Mouse (Mus musculus): ENCODE results near the gene Thy1.

The Thy1 gene

DNA sequence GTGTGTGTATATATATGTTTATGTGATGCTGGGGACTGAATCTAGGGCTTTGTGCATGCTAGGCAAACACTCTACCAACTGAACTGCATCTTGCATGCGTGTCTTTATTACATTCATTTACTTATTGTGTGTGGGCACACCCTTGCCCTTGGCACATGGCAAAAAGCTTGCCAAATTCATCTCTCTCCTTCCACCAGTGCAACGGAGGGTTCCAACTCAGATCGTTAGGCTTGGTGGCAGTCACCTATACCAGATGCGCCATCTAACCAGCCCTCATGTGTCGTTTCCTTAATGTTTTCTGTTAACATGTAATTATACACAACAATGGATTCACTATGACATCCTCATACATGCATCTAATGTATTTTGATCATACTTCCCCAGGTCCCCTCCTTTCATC is 39.1 kb downstream of the Thy1 start:
- DNase-seq (ENCODE audit: low spot score in 2 of 2): no peak

DNA sequence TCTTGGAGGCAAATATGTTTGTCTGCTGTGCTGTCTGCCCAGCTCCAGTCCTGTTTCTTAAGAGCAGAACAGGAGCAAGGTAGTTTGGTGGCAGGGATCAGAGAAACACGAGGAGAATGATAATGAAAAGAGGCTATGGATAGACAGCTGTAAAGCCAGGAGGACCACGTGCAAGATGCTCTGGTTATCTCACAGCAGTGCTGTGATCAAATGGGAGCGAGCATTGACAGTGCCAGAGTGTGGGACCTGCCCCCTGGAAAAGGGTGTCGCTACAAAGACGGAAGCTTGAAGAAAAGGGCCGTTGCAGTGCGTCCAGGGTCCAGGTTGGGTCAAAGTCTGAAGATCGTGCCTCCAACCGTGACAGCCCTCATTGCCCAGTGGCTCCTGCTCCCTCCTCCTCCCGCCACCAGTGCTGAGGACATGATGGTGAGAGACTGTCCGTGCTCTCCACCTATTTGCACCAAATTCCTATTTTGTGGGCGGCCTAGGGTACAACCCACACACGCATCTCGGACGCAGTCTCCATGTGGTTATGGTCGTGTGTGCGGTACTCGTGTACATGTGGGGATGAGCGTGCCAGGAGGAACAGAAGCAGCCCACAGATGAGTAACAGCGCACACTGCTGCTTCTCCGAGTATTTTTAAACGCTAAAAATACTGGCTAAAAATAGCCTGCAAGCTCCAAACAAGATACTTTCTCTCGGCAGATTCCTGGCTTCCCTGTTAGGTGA is 40.4 kb downstream of the Thy1 start:
- DNase-seq (ENCODE audit: low spot score in 2 of 2): peak; percentile 83 to 86

DNA sequence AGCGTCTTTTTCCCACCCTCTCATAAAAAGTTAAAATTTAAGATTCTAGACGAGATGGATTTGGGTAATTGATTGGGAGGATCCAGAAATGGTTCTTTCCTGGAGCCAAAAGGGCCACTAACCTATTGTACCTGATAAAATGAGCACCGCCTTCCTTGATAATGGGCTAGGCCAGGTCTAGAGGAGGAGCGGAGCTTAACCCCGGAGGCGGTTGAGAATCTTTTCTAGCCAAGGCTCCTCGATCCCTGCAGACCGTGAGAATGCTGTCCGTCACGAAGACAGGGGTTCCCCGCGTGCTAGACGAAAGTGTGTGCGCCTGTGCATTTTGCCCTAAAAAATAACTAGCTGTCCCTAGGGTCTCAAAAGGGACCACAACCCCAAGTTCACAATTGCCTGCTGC is 41.1 kb downstream of the Thy1 start:
- DNase-seq (ENCODE audit: low spot score in 2 of 2): no peak

DNA sequence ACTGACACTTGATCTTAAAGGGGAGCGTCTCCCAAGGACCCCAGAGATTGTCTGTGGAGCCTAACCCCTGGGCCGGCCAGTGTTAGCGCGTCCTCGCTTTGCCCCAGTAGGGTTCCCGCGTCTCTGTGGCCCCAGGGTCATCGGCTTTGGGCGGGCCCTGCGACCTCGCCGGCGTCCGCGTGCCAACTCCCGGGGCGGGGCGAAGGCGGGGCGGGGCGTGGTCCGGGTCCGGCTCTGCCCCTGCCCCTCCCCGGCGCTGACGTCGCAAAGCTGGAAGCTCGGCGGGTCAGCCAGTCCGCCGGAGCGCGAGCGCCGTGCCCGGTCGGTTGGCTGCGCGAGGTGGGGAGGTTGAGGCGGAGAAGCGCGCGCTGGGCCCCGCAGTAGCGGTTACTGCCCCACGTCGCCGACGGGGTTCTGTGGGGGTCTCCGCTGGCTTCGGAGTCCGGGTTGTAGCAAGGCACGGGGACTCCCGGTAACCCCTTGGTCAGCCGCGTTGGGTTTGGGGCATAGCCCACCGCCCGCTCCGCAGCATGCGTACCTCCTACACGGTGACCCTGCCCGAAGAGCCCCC is 41.6 kb downstream of the Thy1 start:
- DNase-seq (ENCODE audit: low spot score in 2 of 2): peak; percentile 86 to 90

DNA sequence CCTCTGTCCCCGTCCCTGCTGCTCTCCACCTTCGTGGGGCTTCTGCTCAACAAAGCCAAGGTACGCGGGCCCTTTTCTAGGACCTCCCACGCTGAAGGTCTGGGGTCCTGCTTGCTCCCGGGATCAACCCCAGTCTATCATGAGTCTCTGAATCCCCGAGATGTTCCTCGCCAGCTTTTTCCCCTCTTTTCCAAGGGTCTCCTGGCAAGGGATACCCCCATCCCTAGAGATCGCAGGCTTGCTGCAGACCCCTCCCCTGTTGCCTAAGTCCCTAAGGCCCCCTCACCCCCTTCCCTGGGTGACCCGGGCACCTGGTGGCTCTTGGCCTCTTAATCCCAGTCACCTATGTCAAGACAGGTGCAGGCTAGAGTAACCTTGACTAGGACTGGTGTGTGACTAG is 42.1 kb downstream of the Thy1 start:
- DNase-seq (ENCODE audit: low spot score in 2 of 2): no peak

DNA sequence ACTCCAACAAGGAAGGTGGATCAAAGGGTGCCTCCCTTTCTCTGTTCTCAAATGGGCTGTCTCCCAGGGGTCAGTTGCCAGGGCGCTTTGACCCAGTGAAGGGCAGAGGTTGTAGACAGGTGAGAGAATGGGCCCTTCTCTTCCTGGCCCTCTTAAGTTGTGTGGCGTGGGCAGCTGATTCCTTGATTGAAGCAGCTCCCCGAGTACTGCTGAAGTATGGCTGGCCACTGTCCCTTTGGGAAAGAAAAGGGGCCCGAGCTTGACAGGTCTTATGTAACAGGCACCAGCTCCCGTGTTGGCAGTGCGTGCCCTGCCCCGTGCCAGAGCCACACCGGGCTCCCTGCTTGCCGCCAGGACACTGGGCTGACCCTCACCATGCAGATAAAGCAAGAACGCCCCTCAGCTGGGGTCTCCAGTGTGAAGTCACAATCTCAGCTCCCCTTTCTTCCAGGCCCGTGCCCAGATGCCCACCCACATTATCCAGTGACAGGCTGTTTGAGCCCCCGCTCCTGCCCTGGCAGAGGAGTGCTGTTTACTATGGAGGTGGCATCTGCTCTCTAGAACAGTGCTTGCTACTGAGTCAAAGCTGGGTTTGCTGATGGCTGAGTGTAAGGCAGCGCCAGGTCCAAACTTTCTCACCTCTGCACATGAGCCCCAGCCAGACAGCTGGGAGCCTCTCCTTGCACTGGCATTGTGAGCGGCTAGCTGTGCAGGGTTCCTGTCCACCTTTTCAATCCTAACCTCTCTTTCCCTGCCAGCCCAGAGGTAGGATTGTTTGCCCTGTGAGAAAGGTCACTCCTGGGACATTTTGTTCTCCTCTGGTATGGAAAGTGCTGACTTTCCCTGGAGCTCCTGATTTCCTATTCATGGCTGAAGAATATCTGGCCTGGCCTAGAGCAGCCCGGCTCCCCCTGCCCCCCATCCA is 42.8 kb downstream of the Thy1 start:
- DNase-seq (ENCODE audit: low spot score in 2 of 2): peak; percentile 70 to 78

DNA sequence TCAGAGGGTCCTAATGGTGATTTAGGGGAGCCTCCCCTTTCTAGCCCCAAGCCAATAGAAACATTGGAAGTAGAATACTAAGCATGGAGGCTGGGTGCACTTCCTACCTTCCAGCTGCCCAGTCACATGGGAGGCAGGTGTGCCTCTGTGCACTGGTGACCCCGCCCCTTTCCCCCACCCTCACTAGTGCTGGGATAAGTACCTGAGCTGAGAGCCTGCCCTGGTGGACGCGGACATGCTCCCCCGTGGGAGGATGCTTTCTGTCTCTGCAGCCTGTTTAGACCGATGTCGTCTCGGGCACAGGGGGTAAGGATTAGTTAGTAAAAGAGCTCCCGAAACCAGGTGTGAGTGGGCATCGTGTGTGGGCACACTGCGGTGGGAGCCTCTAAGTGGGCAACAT is 43.8 kb downstream of the Thy1 start:
- DNase-seq (ENCODE audit: low spot score in 2 of 2): no peak

DNA sequence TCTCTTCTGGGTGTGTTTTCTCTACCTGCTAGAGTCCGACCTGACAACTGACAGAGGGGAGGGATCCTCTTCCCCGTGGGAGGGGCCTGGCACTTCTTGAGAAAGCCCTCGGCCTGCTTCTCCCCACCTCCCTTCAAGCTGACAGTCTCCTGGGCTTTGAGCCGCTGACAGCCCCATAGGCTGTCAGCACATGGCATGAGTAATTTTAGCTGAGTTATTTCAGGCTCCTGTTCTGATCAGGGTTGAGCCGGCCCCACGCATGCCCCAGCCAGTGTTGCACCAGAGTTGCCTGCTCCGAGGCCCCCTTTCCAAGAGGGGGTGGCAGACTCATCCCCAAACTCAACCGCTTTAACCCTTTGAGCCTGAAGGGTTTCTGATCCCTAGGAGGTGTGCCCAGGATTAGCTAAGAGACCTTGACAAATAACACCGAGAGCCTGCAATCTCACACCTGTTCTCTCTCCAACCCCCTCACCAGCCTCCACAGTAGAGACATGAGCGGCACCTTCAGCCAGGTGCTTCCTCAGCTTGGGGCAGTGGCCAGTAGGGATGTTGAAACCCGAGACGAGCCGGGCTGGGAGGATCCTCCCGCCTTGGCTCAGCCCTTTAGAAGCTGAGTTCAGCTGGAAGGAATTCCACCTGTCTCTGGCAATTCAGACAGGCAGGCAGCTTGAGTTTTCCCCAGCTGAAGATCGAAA is 44.7 kb downstream of the Thy1 start:
- DNase-seq (ENCODE audit: low spot score in 2 of 2): peak; percentile 68 to 73

DNA sequence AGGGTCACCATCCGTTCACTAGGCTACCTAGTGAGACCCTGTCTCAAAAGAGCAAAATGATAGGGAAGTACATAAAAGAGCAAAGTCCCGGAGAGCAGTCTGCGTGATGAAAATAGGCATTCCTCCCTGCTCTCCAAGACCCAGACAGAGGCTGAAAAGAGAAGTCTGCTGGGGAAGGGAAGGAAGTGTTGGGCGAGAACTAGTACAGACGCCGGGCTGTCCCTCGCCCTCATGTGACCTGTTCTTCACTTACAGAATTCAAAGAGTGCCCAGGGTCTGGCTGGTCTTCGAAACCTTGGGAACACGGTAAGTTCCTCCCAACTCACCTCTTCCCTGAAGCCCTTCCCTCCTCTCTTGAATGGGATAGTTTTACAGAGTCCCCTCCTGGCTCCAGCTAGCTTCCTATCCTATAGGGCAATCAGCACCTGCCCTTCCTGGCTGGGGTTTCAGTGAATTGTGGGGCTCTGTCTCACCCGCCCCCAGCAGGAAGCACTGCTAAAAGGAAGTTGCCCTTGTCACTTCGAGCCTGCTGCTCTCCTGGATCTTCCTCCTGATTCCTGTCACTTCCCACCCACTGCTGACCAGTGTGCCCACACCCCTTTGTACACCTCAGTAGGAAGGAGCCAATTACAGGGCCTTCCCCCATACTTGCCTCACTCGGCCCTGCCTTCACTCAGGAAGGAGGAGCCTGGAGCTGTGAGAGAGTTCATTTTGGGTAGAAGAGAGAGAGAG is 45.9 kb downstream of the Thy1 start:
- no peak for DNase-seq (ENCODE audit: low spot score in 2 of 2)

DNA sequence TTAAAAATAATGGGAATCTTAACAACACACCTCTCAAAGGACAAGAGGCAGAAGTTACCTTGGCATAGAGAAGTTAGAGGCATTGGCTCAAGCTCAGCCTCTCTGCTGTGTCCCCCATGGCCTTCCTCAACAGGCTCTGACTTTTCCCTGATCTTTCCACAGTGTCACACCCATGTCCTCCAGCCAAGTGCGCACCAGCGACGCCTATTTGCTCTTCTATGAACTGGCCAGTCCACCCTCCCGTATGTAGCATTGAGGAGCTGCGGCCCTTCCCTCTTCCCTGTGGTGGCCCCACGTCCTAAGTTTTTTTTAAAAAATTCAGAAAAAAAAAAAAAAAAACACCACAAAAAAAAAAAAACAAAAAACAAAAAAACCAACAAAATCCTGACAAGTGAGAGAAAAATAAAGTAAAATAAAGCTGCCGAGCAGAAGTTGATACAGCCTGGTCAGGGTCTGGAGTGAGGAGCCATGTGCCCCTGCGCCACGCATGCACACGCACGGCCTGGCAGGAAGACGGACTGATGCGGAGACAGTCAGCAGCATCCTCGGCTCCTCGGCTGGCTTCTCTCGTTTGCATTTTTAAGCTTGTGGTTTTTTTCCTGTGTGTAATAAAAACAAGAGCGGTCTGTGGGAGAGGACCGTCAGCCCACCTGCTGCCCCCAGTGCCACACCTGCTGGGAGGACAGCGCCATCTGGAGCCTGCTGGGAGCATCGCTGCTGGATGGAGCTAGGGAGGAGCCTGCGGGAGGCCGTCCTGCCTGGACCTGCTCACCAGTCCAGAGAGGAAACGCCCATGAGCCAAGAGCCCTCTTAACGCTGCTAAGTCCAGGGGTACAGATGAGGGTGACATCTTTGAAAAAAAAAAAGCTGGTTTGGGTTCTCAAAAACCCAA is 50.7 kb downstream of the Thy1 start:
- DNase-seq (ENCODE audit: low spot score in 2 of 2): peak; percentile 86 to 90

DNA sequence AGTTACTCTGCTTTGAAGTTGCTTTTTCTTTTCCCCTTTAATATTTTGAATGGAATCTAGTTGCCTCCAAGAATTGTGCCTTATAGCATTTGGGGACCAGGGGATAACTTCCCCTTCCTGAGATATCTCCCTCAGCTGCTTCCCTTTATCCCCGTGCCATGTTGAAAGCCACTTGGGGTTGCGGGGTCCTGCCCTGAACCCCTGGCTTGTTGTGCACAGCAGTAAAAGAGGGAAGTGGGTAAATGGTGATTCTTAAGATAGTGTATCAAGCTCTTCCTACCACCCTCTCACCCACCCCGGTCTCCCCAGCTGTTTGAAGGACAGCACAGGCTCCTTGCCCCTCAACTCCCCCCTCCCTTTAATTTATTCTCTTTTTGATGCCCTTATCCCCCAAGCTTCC is 51.6 kb downstream of the Thy1 start:
- DNase-seq (ENCODE audit: low spot score in 2 of 2): no peak

DNA sequence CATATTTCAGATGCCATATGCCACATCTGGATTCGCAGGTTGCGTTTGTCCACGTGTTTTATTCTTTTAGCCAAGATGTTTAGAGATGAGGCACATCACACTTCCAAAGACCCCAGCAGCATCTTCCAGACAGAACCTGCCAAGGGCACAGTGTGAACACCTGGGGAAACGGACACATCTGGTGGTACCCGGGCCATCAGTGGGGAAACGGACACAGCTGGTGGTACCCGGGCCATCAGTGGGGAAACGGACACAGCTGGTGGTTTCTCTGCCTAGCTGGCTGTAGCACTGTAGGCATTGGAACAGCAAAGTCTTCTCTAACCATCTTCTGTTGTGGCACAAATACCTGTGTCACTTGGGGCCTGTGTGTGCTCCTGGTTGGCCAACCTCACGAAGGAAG is 52.6 kb downstream of the Thy1 start:
- no peak for DNase-seq (ENCODE audit: low spot score in 2 of 2)

DNA sequence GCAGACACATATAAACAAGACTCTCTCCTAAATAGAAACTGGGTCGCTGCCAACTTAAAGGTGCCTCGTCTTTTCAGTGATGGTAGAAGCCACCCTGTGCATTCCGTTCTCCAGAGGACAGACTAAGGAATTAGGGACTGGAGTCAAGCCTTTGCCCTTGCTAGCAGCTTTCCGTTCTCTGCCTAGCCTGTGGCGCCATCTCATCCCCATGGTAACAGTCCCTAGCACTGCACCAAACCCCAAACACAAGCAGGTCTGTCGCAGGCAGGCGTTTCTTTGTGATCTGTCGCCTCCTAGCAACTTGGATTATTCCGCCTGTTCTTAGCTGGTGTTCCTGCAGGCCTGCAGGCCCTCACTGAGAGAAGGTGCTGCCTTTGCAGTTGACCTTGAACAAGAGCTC is 53.4 kb downstream of the Thy1 start:
- peak; percentile 59 to 67 for DNase-seq (ENCODE audit: low spot score in 2 of 2)

All from right cerebral cortex, adult 2 months (tissue).